Mouse (Mus musculus): ENCODE results near the gene Slc22a6. TPM values are rescaled to one million over a fixed set of nuclear protein-coding genes. Genes with fewer than 3 reads are reported as not detected.

Slc22a6 gene
- polyA plus RNA-seq, 1 experiment from 2014 or later = 6.6 TPM

DNA sequence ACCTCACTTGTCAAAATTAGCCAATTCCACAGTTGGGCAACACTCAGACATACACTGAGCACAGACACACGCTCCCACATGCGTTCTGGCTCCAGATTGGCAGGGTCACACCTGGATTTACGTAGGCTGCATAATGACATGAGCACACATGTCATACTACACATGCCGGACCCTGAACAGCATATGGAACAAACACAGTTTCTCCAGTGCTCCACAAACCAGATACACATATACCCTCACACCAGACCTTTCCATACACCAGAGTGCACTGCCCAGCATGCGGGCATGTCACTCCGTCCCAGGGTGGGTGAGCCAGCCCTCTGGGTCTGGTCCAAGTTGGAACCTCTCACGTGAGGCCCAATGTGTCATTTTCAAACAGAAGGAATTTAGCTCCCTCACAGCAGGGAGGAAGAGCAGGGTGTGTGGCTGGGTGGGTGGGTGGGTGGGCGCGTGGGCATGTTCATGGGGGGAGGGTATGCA lies 45.6 kb downstream of the Slc22a6 start, which contains the start of gene Chrm1:
Gene Chrm1 (plus strand): TSS at position 430 of the 480 bp plus-strand sequence.
- peak within 1 kb of the TSS; percentile 52 for H3K4me3 ChIP-seq
- peaks cover 33% of the 10 kb centered on the region for H3K4me1 ChIP-seq
- no peaks in the 10 kb centered on the region for H3K27me3 ChIP-seq
- H3K27ac ChIP-seq (replicated peaks) = peak within 1 kb of the TSS; percentile 31; the same call in 1 of the 2 replicates
- 42% methylated on average over 9 of the region's 9 CpGs for WGBS
- peak within 1 kb of the TSS; percentile 95 for H3K4me2 ChIP-seq (replicated peaks)
- no peaks in the 10 kb centered on the region for H3K36me3 ChIP-seq
- peak within 1 kb of the TSS; percentile 35 for H3K9ac ChIP-seq (replicated peaks)
- peak; percentile 40; the same call in 1 of the 2 replicates for ATAC-seq (replicated peaks)
- H3K9me3 ChIP-seq = no peaks in the 10 kb centered on the region

DNA sequence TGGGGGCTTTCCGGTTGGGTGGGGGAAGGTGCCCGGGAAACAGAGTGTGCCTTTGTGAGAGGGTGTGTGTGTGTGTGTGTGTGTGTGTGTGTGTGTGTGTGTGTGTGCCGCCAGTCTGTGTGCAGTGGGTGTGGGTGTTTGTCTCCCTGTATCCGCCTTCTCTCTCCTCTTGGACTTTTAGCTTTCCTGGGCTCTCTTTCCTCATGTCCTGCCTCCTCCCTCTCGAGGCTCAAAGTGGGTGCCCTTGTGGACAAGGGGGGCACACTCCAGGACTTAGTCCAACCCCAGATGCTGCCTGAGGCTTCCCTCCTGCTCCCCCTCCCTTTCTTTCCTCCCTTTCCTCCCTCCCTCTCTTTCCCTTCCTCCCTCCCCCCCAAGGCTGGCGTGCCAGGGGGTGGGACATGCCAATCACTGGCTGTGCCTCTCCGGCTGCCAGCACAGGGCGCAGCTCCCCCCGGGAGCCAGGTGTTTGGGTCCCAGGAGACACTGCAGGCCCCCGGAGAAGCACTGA lies 46.1 kb downstream of the Slc22a6 start:
- Histone ChIP-seq H3K27me3 (no peaks in the 10 kb centered on the region), H3K36me3 (no peaks in the 10 kb centered on the region), H3K4me3 (peak overlapping the region; percentile 37), H3K4me1 (peaks cover 33% of the 10 kb centered on the region), H3K27ac (replicated peaks) (peak overlapping the region; percentile 31; the same call in 1 of the 2 replicates), H3K4me2 (replicated peaks) (peak overlapping the region; percentile 41), H3K9ac (replicated peaks) (peak overlapping the region; percentile 35), H3K9me3 (no peaks in the 10 kb centered on the region)
- ATAC-seq (replicated peaks) = peak; percentile 18
- 40% methylated on average over 7 of the region's 10 CpGs for WGBS

DNA sequence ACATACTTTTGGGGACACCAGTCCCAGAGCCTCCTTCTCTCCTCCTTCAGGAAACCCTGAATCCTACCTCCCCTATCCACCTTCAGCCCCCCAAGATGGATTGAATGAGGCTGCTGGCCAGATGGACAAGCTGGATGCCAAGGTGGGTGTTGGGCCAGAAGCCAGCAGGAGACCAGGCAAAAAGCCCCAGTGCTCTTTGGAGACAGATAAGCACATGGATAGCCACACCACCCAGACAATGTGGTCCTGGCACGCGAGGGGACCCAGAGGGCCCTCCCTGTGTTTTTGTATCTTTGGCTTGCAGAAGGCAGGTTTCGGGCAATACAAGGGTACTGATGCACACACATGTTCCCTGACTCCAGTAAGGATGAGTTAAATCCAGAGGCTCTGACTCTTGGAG lies 47.0 kb downstream of the Slc22a6 start:
- Histone ChIP-seq H3K27ac (replicated peaks) (no peak overlapping the region), H3K9me3 (no peaks in the 10 kb centered on the region), H3K9ac (replicated peaks) (no peak overlapping the region), H3K4me1 (peaks cover 33% of the 10 kb centered on the region), H3K4me3 (peak overlapping the region; percentile 37), H3K36me3 (no peaks in the 10 kb centered on the region), H3K27me3 (no peaks in the 10 kb centered on the region), H3K4me2 (replicated peaks) (peak overlapping the region; percentile 41)
- WGBS = 96% methylated on average over 3 of the region's 3 CpGs
- ATAC-seq (replicated peaks) = no peak

DNA sequence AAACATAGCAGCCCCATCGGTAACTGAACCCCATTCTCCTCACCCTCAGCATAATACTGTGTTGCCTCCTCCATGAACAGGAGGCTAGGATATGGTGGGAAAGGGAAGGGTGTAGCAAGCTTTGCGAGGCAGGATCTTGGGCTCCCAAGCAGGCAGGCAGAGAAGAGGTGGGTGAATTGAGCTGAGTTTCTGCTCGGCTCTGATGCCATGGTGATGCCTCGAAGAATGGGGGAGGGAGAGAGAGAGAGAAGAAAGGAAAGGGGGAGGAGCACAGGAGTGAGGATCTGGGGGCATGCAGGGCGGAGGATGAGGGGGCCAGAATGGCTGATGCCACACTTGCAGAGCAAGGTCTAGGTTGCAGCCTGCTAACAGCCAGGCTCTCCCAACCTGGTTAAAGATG lies 47.9 kb downstream of the Slc22a6 start:
- ATAC-seq (replicated peaks) = no peak
- peaks cover 33% of the 10 kb centered on the region for H3K4me1 ChIP-seq
- no peak overlapping the region for H3K9ac ChIP-seq (replicated peaks)
- peak overlapping the region; percentile 1; the same call in 1 of the 2 replicates for H3K4me3 ChIP-seq
- 44% methylated on average over 5 of the region's 5 CpGs for WGBS
- no peak overlapping the region for H3K27ac ChIP-seq (replicated peaks)
- no peaks in the 10 kb centered on the region for H3K9me3 ChIP-seq
- 0 out of 2 replicates have a peak overlapping the region, but pooled peaks have one; percentile 41 for H3K4me2 ChIP-seq (replicated peaks)
- H3K36me3 ChIP-seq = no peaks in the 10 kb centered on the region
- no peaks in the 10 kb centered on the region for H3K27me3 ChIP-seq

DNA sequence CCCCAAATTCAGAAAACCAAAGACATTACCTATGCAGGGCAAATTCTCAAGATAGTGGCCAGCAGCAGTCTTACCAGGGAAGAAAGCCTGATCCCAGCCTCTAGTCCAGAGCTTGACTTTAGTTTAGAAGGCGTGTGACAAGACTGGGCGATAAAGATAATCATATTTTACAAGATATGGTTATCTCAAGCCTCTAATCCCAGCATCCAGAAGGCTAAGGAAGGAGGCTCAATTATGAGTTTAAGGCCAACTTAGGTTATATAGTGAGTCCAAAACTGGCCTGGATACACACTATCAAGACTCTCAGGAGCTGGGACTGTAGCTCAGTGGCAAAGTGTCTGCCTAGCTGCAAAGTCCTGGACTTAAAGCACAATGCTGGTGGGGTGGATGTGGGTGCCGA lies 55.0 kb downstream of the Slc22a6 start:
- Histone ChIP-seq H3K9ac (replicated peaks) (no peak overlapping the region), H3K36me3 (no peaks in the 10 kb centered on the region), H3K4me2 (replicated peaks) (no peak overlapping the region), H3K9me3 (no peaks in the 10 kb centered on the region), H3K4me1 (no peaks in the 10 kb centered on the region), H3K4me3 (no peak overlapping the region), H3K27ac (replicated peaks) (no peak overlapping the region), H3K27me3 (no peaks in the 10 kb centered on the region)
- WGBS = 86% methylated on average over 3 of the region's 3 CpGs
- no peak for ATAC-seq (replicated peaks)

DNA sequence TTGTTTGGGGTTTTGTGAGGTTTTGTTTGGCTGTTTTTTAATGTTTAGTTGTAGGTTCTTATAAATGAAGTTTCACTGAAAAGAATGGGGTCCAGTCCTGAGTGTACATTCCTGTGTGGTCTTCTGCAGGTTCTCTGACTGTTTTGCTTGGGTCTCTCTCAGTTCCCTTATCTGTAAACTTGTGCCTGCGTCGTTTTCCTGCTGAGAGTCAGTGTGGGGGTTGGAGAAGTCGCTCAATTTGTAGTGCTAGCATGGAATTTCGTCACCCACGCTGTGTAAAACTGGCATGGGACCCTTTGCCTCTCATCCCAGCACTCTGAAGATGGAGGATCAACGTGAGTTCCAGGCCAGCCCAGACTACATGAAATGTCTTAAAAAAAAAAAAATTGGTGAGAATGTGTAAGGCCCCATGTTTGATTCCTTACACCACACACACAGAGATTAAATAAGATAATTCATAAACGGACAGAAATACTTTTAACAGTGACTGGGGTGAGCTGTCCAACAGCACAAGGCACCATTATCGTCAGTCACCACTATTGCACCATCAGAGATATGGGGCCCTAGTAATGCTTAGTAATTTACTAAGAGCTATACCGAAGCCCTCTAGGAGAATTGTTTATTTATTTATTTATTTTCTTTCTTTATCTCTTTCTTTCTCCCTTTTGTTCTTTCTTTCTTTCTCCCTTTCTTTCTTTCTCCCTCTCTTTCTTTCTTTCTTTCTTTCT lies 55.7 kb downstream of the Slc22a6 start:
- no peak for ATAC-seq (replicated peaks)
- 77% methylated on average over 9 of the region's 9 CpGs for WGBS

More for the DNA sequence above, 55.7 kb downstream of the Slc22a6 start:
- no peaks in the 10 kb centered on the region for H3K27me3 ChIP-seq
- H3K9me3 ChIP-seq = no peaks in the 10 kb centered on the region
- H3K27ac ChIP-seq (replicated peaks) = no peak overlapping the region
- H3K9ac ChIP-seq (replicated peaks) = no peak overlapping the region
- no peak overlapping the region for H3K4me3 ChIP-seq
- H3K4me1 ChIP-seq = no peaks in the 10 kb centered on the region
- no peaks in the 10 kb centered on the region for H3K36me3 ChIP-seq
- H3K4me2 ChIP-seq (replicated peaks) = no peak overlapping the region

Other genes starting within 250 kb of the Slc22a6 start
- not detected in 2 replicates for gene Slc22a30, start 212.9 kb upstream of the Slc22a6 start, polyA plus RNA-seq (2015; fragmentation: Nextera tagmentation; extraction: Ambion mirVana)
- 5.5 and 6.1 TPM in 2 replicates for gene Slc22a8, start 26.8 kb upstream of the Slc22a6 start, polyA plus RNA-seq (2015; fragmentation: Nextera tagmentation; extraction: Ambion mirVana)
- 5.1 and 5.4 TPM in 2 replicates for gene Chrm1, start 45.8 kb downstream of the Slc22a6 start, polyA plus RNA-seq (2015; fragmentation: Nextera tagmentation; extraction: Ambion mirVana)
- gene Slc3a2, start 105.3 kb downstream of the Slc22a6 start, polyA plus RNA-seq (2015; fragmentation: Nextera tagmentation; extraction: Ambion mirVana) = 164 and 171 TPM in 2 replicates
- gene Wdr74, start 117.8 kb downstream of the Slc22a6 start, polyA plus RNA-seq (2015; fragmentation: Nextera tagmentation; extraction: Ambion mirVana) = 96.5 and 97.4 TPM in 2 replicates
- gene 1700092M07Rik, start 122.7 kb downstream of the Slc22a6 start, polyA plus RNA-seq (2015; fragmentation: Nextera tagmentation; extraction: Ambion mirVana) = 1.5 and 2.5 TPM in 2 replicates
- gene Stx5a, start 123.4 kb downstream of the Slc22a6 start, polyA plus RNA-seq (2015; fragmentation: Nextera tagmentation; extraction: Ambion mirVana) = 130 and 133 TPM in 2 replicates
- 187 and 192 TPM in 2 replicates for gene Nxf1, start 139.0 kb downstream of the Slc22a6 start, polyA plus RNA-seq (2015; fragmentation: Nextera tagmentation; extraction: Ambion mirVana)
- 249 and 250 TPM in 2 replicates for gene Tmem223, start 153.0 kb downstream of the Slc22a6 start, polyA plus RNA-seq (2015; fragmentation: Nextera tagmentation; extraction: Ambion mirVana)
- 27.4 and 33.9 TPM in 2 replicates for gene Tmem179b, start 156.4 kb downstream of the Slc22a6 start, polyA plus RNA-seq (2015; fragmentation: Nextera tagmentation; extraction: Ambion mirVana)
- 32.2 and 34.1 TPM in 2 replicates for gene Taf6l, start 168.4 kb downstream of the Slc22a6 start, polyA plus RNA-seq (2015; fragmentation: Nextera tagmentation; extraction: Ambion mirVana)
- gene Polr2g, start 180.5 kb downstream of the Slc22a6 start, polyA plus RNA-seq (2015; fragmentation: Nextera tagmentation; extraction: Ambion mirVana) = 162 and 169 TPM in 2 replicates
- 8.3 and 9.6 TPM in 2 replicates for gene Zbtb3, start 184.5 kb downstream of the Slc22a6 start, polyA plus RNA-seq (2015; fragmentation: Nextera tagmentation; extraction: Ambion mirVana)
- 68.4 and 72.7 TPM in 2 replicates for gene Ttc9c, start 201.3 kb downstream of the Slc22a6 start, polyA plus RNA-seq (2015; fragmentation: Nextera tagmentation; extraction: Ambion mirVana)
- gene Hnrnpul2, start 202.0 kb downstream of the Slc22a6 start, polyA plus RNA-seq (2015; fragmentation: Nextera tagmentation; extraction: Ambion mirVana) = 5.9 and 6.1 TPM in 2 replicates
- not detected in 2 replicates for gene AC129217.1, start 211.7 kb downstream of the Slc22a6 start, polyA plus RNA-seq (2015; fragmentation: Nextera tagmentation; extraction: Ambion mirVana)
- gene Bscl2, start 219.4 kb downstream of the Slc22a6 start, polyA plus RNA-seq (2015; fragmentation: Nextera tagmentation; extraction: Ambion mirVana) = 80.7 and 85.2 TPM in 2 replicates
- 272 and 281 TPM in 2 replicates for gene Gng3, start 221.2 kb downstream of the Slc22a6 start, polyA plus RNA-seq (2015; fragmentation: Nextera tagmentation; extraction: Ambion mirVana)
- 0.53 and 0.60 TPM in 2 replicates for gene Lrrn4cl, start 232.7 kb downstream of the Slc22a6 start, polyA plus RNA-seq (2015; fragmentation: Nextera tagmentation; extraction: Ambion mirVana)